Mouse (Mus musculus): ENCODE measurements around the gene Prf1. TPM values are rescaled to one million over a fixed set of nuclear protein-coding genes. Genes with fewer than 3 reads are reported as not detected.

Prf1 gene
- total and polyA plus RNA-seq, 2 experiments from 2014 or later: not detected

DNA sequence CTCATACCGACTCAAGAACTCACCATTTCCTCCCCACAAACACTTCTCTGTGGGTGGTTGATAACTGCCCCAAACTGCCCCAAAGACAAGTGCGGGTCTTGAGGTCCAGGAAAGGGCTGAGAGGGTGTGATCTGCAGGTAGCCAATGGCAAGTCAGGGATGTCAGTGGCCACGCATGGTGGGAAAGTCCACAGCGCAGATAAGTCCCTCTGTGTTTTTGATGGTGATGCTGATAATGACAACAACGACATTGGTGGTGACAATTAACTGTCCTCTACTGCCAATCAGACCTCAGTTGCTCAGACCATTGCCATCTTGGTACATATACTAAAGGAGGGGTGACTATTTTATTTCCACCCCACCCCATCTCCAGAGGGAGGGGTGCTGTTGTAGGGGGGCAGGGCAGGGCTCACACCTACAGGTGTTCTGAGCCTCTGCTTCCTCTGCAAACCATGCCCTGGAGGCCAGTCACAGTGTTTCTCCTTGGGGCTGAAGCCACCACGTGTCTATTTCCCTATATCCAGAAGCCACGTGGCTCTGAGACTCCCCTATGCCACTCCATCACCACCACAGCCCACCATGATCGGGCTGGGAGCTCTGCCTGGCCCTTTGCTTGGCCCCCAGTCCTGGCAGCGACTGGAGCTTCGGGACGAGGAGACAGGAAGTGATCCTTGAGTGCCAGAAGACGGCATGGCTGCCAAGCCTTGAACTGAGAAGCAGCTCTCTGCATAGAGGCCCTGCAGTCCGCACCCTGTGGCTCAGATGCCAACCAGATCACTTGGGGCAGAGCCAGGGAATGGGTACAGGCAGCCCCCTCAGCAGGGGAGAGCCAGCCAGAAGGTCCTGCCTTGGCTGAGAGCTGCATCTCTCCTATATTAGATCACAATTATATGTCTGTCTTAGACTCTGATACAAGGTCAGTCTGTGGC is 36.1 kb upstream of the Prf1 start:
- no peak for TF ChIP-seq CTCF (IDR thresholded peaks at IDR 0.05; ENCODE audit: low read depth)
- Histone ChIP-seq H3K36me3 (ENCODE audit: insufficient read depth) (no peaks in the 10 kb centered on the region), H3K27me3 (ENCODE audit: insufficient read depth, low read length) (no peaks in the 10 kb centered on the region), H3K9ac (no peak overlapping the region), H3K4me2 (ENCODE audit: low read depth) (no peak overlapping the region), H3K27ac (ENCODE audit: low read depth, low read length) (no peak overlapping the region), H3K9me3 (ENCODE audit: low read length) (no peaks in the 10 kb centered on the region), H3K4me1 (ENCODE audit: insufficient read depth) (no peaks in the 10 kb centered on the region), H3K4me3 (ENCODE audit: low read depth, low read length) (no peak overlapping the region)
- 63% methylated on average over 13 of the region's 13 CpGs for WGBS
- DNase-seq (no peak), ATAC-seq (no peak; the same call in 1 of the 2 replicates)

DNA sequence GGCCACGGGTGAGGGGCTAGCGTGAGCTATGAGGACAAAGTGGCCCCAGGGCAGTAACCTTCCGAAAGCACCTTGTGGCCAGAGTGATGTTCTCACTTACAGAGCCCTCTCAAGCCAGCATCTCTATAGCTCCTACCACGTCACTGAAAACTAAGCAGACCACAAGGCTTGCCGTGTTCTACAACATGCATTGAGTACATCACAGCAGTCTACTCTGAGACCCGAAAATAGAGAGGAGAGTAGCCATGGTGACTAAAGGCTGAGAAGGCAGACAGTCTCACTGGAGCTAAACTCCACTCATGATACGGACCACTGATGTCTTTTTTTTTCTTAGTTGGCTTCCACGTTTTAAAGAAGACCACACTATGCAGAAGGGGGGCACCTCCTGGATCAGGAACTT is 34.0 kb upstream of the Prf1 start:
- Histone ChIP-seq H3K27ac (ENCODE audit: low read depth, low read length) (no peak overlapping the region), H3K4me1 (ENCODE audit: insufficient read depth) (no peaks in the 10 kb centered on the region), H3K9ac (no peak overlapping the region), H3K4me2 (ENCODE audit: low read depth) (no peak overlapping the region), H3K36me3 (ENCODE audit: insufficient read depth) (no peaks in the 10 kb centered on the region), H3K4me3 (ENCODE audit: low read depth, low read length) (no peak overlapping the region), H3K9me3 (ENCODE audit: low read length) (no peaks in the 10 kb centered on the region), H3K27me3 (ENCODE audit: insufficient read depth, low read length) (no peaks in the 10 kb centered on the region)
- no peak for TF ChIP-seq CTCF (IDR thresholded peaks at IDR 0.05; ENCODE audit: low read depth)
- ATAC-seq: peak; percentile 63
- 83% methylated on average over 8 of the region's 8 CpGs for WGBS
- no peak for DNase-seq

DNA sequence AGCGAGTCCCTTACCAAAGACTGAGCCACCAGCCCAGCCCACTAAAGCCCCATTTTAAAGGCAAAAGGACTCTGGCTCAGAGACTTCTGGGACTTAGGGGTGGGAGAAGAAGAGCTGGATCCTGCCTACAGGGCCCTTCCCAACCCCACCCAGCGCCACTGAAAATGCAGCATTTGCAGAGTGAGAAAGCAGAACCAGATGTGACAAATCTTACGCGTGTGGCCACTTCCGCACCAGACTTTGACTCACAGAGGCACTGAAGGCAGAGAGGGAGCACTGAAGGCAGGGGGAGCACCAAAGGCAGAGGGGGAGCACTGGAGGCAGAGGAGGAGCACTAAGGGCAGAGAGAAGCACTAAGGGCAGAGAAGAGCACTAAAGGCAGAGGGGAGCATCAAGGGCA is 30.3 kb upstream of the Prf1 start:
- DNase-seq (no peak), ATAC-seq (no peak)
- Histone ChIP-seq H3K9ac (no peak overlapping the region), H3K4me3 (ENCODE audit: low read depth, low read length) (no peak overlapping the region), H3K36me3 (ENCODE audit: insufficient read depth) (no peaks in the 10 kb centered on the region), H3K4me1 (ENCODE audit: insufficient read depth) (no peaks in the 10 kb centered on the region), H3K9me3 (ENCODE audit: low read length) (no peaks in the 10 kb centered on the region), H3K4me2 (ENCODE audit: low read depth) (no peak overlapping the region), H3K27ac (ENCODE audit: low read depth, low read length) (no peak overlapping the region), H3K27me3 (ENCODE audit: insufficient read depth, low read length) (no peaks in the 10 kb centered on the region)
- 94% methylated on average over 5 of the region's 5 CpGs for WGBS
- TF ChIP-seq CTCF (IDR thresholded peaks at IDR 0.05; ENCODE audit: low read depth): no peak

DNA sequence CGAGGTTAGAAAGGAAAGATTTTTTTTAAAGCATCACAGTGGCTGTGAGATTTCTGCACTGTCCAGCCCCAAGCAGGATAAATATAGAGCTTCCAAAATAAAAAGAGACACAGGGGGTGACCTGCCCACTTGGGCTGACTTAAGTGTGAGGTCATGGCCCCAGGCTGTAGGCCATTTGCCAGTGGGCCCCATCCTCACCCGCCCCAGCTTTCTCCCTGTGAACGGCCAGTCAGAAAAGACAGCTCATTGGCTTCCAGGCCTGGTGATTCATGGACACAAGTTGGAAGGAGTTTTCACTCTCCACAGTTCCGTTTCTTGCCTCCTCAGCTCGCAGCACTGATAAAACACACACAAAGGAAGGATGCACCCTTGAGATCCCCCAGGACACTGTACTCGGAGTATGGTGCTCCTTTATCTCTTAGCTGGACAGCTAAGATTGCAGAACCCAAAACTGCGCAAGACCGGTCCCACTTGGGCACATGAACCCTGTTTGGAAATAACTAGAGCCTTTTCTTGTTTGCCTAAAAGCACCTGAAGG is 25.5 kb upstream of the Prf1 start:
- Histone ChIP-seq H3K4me2 (ENCODE audit: low read depth) (no peak overlapping the region), H3K27ac (ENCODE audit: low read depth, low read length) (no peak overlapping the region)
- ATAC-seq: no peak

DNA sequence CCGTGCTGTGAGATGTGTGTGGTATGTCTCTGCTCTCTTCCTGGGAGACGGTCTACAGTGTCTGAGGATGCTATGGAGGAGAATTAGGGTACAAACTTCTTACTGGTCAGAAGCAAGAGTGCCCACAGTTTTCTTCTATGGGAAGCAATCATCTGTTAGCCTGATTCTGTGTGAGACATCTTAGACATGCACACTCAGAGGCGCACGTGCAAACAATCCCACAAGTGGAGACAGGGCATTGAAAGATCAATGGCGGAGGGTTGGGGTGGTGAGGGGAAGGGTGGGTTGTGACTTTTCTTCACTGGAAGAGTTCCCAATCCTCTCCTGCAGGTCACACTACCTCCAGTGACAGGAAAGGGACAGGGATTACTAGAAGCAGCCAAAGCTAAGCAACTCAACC is 25.0 kb upstream of the Prf1 start:
- H3K4me3 ChIP-seq (ENCODE audit: low read depth, low read length): peak overlapping the region; percentile 55
- no peak overlapping the region for H3K27ac ChIP-seq (ENCODE audit: low read depth, low read length)
- no peaks in the 10 kb centered on the region for H3K4me1 ChIP-seq (ENCODE audit: insufficient read depth)
- DNase-seq (no peak), ATAC-seq (no peak; the same call in 1 of the 2 replicates)
- no peaks in the 10 kb centered on the region for H3K9me3 ChIP-seq (ENCODE audit: low read length)
- no peaks in the 10 kb centered on the region for H3K36me3 ChIP-seq (ENCODE audit: insufficient read depth)
- 47% methylated on average over 5 of the region's 5 CpGs for WGBS
- peak overlapping the region; percentile 47 for H3K9ac ChIP-seq
- no peaks in the 10 kb centered on the region for H3K27me3 ChIP-seq (ENCODE audit: insufficient read depth, low read length)
- no peak for TF ChIP-seq CTCF (IDR thresholded peaks at IDR 0.05; ENCODE audit: low read depth)
- peak overlapping the region; percentile 96 for H3K4me2 ChIP-seq (ENCODE audit: low read depth)

More for the DNA sequence above, 25.5 kb upstream of the Prf1 start:
- no peaks in the 10 kb centered on the region for H3K27me3 ChIP-seq (ENCODE audit: insufficient read depth, low read length)
- no peaks in the 10 kb centered on the region for H3K4me1 ChIP-seq (ENCODE audit: insufficient read depth)
- no peak for TF ChIP-seq CTCF (IDR thresholded peaks at IDR 0.05; ENCODE audit: low read depth)
- H3K4me3 ChIP-seq (ENCODE audit: low read depth, low read length): no peak overlapping the region
- H3K9ac ChIP-seq: no peak overlapping the region
- no peaks in the 10 kb centered on the region for H3K9me3 ChIP-seq (ENCODE audit: low read length)
- no peaks in the 10 kb centered on the region for H3K36me3 ChIP-seq (ENCODE audit: insufficient read depth)
- 64% methylated on average over 8 of the region's 8 CpGs for WGBS
- no peak for DNase-seq

DNA sequence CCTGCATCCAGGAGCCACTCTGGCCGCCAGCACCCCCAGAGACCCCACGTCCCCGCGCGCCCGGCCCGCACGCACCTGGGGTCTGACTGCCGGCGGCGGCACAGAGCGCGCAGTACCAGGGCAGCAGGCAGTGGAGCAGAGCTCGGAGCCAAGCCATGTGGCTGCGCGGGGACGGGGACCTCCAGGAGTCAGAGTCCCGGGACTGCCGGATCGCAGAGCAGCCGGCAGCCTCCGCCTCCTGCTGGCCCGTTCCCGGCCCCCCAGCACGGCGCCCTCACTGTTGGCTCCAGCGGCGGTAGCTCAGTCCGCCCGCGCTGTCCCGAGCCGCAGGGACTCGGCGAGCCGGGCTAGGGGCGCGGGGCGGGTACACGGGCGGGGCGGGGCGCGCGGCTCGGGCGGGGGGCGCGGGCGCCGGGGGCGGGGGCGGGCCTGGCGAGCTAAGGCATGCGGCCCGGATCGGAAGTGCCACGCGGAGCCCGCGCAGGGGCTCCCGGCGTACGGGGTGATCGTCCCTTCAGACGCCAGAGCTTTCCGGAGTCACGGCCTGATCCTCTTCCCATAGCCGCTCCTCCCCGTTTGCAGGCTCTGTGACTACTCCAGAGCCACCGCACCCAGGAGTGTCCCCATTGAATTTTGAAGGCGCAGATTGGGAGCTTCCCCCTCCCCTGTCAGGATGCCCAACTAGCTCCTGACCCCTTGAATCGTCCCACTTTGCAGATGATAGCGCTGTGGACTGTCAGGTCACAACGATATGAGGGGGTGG is 24.4 kb upstream of the Prf1 start, which contains the start of gene Adamts14:
Gene Adamts14, minus strand, starts transcription at position 358 of the 763 bp plus-strand sequence.
- no peaks in the 10 kb centered on the region for H3K9me3 ChIP-seq (ENCODE audit: low read length)
- 4% methylated on average over 56 of the region's 75 CpGs for WGBS
- H3K27me3 ChIP-seq (ENCODE audit: insufficient read depth, low read length): no peaks in the 10 kb centered on the region

More for the DNA sequence above, 24.4 kb upstream of the Prf1 start, which contains the start of gene Adamts14:
- peak; percentile 72 for ATAC-seq
- H3K4me3 ChIP-seq (ENCODE audit: low read depth, low read length): peak within 1 kb of the TSS; percentile 55
- TF ChIP-seq CTCF (IDR thresholded peaks at IDR 0.05; ENCODE audit: low read depth): 0 out of 2 replicates have a peak, but pooled peaks have one; percentile 9
- no peaks in the 10 kb centered on the region for H3K36me3 ChIP-seq (ENCODE audit: insufficient read depth)
- H3K27ac ChIP-seq (ENCODE audit: low read depth, low read length): no peak within 1 kb of the TSS
- DNase-seq: no peak
- peak within 1 kb of the TSS; percentile 47 for H3K9ac ChIP-seq
- H3K4me1 ChIP-seq (ENCODE audit: insufficient read depth): no peaks in the 10 kb centered on the region
- peak within 1 kb of the TSS; percentile 96 for H3K4me2 ChIP-seq (ENCODE audit: low read depth)

Data from forebrain, postnatal 0 days (tissue).